Mouse (Mus musculus): Measurements from ENCODE around the gene Pim3. TPM values are rescaled to one million over a fixed set of nuclear protein-coding genes. Genes with fewer than 3 reads are reported as not detected.

The Pim3 gene
- 76.7 TPM for polyA plus RNA-seq (2015; fragmentation: Illumina TruSeq; extraction: RNeasy Lipid Tissue Mini Kit (QIAGEN cat#74804); ENCODE audit: insufficient read depth, low read depth, low replicate concordance)

DNA sequence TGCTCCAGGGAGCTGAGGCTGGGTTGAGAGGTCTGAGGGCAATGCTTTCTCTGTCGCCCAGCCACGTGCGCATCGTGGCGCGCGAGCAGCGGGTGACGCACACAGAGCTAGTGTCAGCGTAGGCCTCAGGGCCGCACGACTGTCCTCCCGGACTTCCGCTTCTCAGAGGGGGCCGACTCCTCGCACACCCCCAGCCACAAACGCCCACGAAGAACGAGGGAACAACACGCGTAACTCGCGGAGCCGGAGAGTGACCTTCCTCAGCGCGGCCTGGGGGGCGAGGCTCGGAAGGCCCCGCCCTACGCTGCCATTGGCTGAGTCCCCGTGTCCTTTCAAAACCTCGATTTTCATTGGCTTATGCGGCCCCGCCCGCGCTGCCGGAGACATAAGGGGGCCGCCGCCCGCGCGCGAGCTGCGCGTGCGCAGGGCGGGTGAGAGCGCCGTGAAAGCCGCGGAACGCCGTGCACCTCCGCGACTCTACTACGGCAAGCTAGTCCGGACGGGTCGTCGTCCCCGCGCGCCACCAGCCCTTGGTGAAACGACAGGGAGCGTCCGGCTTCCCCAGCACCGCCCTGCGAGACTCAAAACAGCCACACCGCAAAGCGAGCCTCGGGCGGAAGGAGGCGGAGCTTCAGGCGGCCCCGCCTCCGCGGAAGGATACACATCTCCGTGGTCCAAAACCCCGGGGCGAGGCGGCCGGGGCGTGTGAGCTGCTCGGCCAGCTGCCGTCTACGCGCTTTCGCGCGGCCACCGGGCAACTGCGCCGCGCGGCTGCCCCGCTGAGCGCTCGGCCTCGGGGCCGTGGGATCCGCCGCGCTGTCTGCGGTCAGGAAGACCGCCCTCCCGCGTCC, at the start of gene Pim3:
Pim3 (plus strand) TSS at position 415 of the 851 bp plus-strand sequence.

DNA sequence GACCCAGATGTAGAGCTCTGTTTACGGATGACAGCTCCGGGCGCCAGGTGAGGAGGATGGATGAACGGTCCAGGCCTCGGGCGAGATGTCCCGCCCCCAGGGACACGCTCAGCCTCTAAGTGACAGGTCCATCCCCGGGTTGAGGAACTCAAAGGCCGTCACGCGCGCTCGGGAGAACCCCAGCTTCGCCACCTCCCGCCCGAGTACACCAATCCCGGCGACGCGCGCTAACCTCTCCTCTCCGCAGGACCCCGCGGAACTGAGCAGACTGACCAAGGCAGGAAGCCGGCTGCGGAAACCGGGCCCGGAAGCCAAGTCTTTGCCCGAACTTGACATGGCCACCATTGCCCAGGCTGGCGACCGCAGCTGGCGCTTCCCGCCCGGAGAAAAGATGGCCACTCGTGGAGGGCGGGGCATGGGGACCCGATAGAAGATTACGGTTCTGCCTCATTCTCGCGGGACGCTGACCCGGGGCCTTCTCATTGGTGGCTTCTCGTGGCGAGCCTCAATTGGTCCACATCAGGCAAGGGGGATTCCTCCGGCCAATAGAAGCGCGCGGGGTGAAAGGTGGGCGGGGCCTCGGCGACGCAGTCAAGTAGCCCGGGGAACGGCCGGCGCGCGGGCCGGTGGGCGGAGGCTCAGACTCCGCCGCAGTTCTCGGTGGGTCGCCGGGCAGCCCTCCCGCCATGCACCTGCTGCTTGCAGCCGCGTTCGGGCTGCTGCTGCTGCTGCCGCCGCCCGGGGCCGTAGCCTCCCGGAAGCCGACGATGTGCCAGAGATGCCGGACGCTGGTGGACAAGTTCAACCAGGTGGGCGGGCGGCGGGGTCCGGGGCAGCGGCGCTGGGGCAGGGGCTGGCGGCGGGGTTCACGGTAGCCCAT, 42.7 kb upstream of the Pim3 start, which contains the start of the genes Alg12 and Creld2:
Alg12 (minus strand) TSS at position 293 of the 880 bp plus-strand sequence.
Creld2 (plus strand) TSS at position 621 of the 880 bp plus-strand sequence.

Other genes starting within 250 kb of the Pim3 start
- 8.1 TPM for gene Brd1, start 128.0 kb upstream of the Pim3 start, polyA plus RNA-seq (2015; fragmentation: Illumina TruSeq; extraction: RNeasy Lipid Tissue Mini Kit (QIAGEN cat#74804); ENCODE audit: insufficient read depth, low read depth, low replicate concordance)
- gene Zbed4, start 110.5 kb upstream of the Pim3 start, polyA plus RNA-seq (2015; fragmentation: Illumina TruSeq; extraction: RNeasy Lipid Tissue Mini Kit (QIAGEN cat#74804); ENCODE audit: insufficient read depth, low read depth, low replicate concordance): 2.3 TPM
- 6.6 TPM for gene Alg12, start 42.9 kb upstream of the Pim3 start, polyA plus RNA-seq (2015; fragmentation: Illumina TruSeq; extraction: RNeasy Lipid Tissue Mini Kit (QIAGEN cat#74804); ENCODE audit: insufficient read depth, low read depth, low replicate concordance)
- 120 TPM for gene Creld2, start 42.5 kb upstream of the Pim3 start, polyA plus RNA-seq (2015; fragmentation: Illumina TruSeq; extraction: RNeasy Lipid Tissue Mini Kit (QIAGEN cat#74804); ENCODE audit: insufficient read depth, low read depth, low replicate concordance)
- gene Ttll8, start 92.2 kb downstream of the Pim3 start, polyA plus RNA-seq (2015; fragmentation: Illumina TruSeq; extraction: RNeasy Lipid Tissue Mini Kit (QIAGEN cat#74804); ENCODE audit: insufficient read depth, low read depth, low replicate concordance): not detected
- gene Mlc1, start 116.8 kb downstream of the Pim3 start, polyA plus RNA-seq (2015; fragmentation: Illumina TruSeq; extraction: RNeasy Lipid Tissue Mini Kit (QIAGEN cat#74804); ENCODE audit: insufficient read depth, low read depth, low replicate concordance): not detected
- gene Mov10l1, start 120.7 kb downstream of the Pim3 start, polyA plus RNA-seq (2015; fragmentation: Illumina TruSeq; extraction: RNeasy Lipid Tissue Mini Kit (QIAGEN cat#74804); ENCODE audit: insufficient read depth, low read depth, low replicate concordance): not detected
- 0.24 TPM for gene Panx2, start 197.5 kb downstream of the Pim3 start, polyA plus RNA-seq (2015; fragmentation: Illumina TruSeq; extraction: RNeasy Lipid Tissue Mini Kit (QIAGEN cat#74804); ENCODE audit: insufficient read depth, low read depth, low replicate concordance)
- gene Trabd, start 212.9 kb downstream of the Pim3 start, polyA plus RNA-seq (2015; fragmentation: Illumina TruSeq; extraction: RNeasy Lipid Tissue Mini Kit (QIAGEN cat#74804); ENCODE audit: insufficient read depth, low read depth, low replicate concordance): 72.7 TPM
- gene Selenoo, start 226.9 kb downstream of the Pim3 start, polyA plus RNA-seq (2015; fragmentation: Illumina TruSeq; extraction: RNeasy Lipid Tissue Mini Kit (QIAGEN cat#74804); ENCODE audit: insufficient read depth, low read depth, low replicate concordance): 10.0 TPM

All from pancreas, adult 10 weeks (tissue).